Mouse (Mus musculus) naive thymus-derived CD4-positive, alpha-beta T cell, adult 2 months (primary cell): Measurements from ENCODE around the gene Rbm19.
A peak's percentile ranks its signal among the peaks of the same experiment; 100 is the strongest.

Source experiments
- DNase-seq: peaks from one replicate; pipeline ENCODE4 v3.0.0-alpha.2; 2011; ENCODE audit warnings: low read depth

Gene Rbm19

DNA sequence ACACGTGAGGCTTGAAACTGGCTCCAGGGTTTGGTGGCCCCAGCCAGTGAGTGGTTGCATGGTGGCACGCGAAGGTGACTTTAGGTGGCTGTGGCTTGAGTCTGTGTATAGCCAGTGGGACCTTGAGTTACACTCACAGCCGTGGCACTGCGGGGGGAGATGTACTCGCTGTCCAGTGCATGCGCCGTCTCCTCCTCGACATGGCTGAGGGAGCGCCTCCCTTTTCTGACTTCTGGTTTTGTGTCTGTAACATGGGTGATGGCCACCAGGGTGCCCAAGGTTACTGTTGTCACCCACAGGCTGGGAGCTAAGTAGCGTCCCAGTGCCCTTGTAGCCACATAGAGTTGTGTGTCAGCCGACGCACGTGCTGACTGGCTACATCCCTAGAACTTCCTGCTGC is 19.1 kb downstream of the Rbm19 start:
- DNase-seq, result no peak

- no peak for DNase-seq
Measured at GRCm38 (mm10) chr5:120135823-120136222, 19.6 kb downstream of the Rbm19 start.

DNA sequence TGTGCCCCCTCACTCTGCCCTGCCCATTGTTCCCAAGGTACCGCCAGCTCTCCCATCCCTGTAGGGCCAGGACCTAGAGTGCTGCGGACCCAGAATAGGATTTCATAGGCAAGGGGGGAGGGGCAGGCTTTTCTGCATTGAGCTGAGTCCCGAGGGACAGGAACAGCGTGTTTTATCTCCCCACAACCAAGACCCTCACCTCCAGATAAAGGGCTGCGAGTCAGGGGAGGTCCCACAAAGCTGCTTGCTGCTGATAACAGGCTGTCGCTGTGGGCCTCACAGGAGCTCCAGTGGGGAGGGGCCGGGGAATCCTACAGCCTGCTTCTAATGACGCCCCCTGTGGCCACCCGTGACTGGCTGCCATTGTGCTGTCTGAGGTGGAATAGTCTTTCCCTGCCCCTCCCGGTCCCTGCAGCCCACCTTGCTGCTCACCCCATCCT is 20.0 kb downstream of the Rbm19 start:
- DNase-seq, result no peak

DNA sequence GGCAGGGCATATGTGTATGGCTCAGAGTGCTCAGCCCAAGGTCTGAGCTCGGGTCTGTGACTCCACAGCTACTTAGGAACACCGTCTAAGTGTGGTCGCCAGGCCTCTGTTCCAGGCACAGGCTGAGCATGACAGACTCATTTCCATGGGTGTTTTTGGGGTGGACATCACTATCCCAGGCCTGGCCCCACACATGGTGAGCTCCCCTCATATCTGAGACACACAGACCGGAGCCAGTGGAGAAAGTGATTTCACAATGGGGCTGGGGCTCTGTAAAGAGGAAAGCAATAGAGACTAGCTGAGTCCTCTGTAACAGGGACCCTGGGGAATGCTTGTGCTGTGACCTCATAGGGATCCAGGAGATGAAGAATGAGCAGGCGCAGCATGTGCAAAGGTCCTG is 20.8 kb downstream of the Rbm19 start:
- no peak for DNase-seq

DNA sequence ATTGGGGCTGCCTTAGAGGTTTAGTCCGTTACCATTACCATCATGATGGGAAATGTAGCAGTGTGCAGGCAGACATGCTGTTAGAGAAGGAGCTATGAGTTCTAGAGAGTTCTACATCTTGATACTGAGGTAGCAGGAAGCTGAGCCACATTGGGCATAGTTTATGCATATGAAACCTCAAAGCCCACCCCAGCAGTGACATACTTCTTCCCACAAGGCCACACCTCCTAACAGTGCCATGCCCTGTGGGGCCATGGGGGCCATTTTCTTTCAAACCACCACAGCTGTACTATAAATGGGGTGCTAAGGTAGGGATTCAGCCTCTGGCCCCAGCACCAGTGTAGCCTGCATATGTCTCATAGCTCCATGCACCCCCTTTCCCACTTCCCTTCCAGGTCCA is 21.6 kb downstream of the Rbm19 start:
- DNase-seq, result no peak

DNA sequence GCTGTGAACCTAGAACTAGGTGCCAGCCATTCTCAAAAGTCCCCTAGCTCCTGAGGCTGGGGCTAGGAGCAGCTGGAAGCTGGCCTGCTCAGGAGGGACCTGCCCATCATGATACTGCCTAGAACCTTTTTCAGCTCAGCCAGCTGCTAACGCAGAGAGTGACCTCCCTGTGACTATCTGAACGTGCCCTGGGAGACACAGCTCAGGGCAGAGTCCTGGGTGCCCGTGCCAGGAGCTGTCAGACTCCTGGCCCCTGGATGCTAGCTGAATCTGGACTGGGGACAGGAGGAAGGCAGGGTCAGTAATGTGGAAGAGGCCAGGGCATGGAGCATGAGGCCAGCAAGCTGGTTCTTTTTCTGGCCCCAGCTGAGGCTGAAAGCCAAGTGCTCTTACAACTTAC is 22.1 kb downstream of the Rbm19 start:
- no peak for DNase-seq

GRCm38 (mm10) chr5:120139224-120139623 is 23.0 kb downstream of the Rbm19 start:
- DNase-seq, result no peak

DNA sequence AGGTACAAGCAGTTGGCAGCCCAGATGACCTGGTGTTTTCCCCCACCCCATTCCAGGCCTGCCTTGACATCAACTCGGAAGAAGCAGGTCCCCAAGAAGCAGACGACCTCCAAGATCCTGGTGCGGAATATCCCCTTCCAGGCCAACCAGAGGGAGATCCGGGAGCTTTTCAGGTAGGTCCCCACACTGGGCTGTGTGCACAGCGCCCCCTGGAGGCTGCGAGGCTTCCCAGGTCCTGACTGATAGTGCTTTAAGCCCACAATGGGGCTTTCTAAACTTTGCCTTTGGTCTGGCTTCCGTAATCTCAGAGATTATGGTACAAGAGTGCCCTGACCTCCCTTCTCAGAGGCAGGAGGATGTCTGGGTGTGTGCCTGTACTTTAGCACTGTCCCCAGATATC is 27.7 kb downstream of the Rbm19 start:
- peak; percentile 32 for DNase-seq

DNA sequence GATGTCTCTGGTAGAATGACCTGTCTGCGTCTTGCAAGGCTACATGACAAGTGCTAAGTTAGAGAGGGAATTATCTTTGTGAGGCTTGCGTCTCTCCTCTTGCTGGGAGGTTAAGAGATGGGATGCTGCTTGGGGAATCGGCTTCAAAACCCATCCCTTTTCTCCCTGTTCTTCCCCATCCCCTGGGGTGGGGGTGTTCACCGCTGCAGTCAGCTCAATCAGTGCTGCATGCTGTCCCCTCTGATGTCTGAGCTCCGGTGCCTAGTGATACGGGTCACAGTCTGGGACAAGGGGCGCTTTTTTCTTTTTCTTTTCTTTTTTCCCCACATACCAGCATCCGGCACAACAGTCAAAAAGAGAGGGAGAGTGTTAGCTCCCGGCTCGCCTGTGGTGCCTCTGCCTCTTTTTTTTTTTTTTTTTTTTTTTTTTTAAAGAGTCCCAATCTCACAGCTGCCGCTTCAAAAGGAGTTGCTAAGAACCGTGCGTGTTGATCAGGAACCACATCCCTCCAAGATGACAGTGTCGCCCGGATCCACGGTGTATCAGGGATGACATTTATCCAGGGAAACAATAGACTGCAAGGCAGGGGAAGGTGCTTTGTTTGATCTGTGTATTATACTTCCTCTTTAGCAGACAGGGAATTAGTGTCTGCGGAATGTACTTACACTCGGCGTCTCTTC is 29.2 kb downstream of the Rbm19 start:
- DNase-seq, result no peak

GRCm38 (mm10) chr5:120146051-120146385 is 29.8 kb downstream of the Rbm19 start:
- no peak for DNase-seq

DNA sequence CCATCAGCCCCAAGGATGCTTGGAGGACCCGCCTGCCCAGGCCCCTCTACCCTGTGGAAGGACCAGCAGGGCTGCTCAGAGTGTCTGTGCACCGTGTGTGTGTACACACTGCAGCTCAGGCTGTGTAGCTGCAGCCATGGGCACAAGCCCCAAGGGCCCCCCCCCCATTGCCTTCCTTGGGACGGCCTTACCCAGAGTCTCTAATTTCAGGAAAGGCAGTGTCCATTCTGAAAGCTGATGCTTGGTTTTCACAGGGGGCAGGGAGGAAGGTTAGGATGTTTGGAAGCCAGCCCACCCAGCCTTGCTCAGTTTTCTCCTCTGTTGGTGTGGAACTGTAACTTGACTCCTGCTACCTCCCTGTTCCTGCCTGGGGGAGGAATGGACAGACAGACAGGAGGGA is 30.6 kb downstream of the Rbm19 start:
- no peak for DNase-seq

- DNase-seq, result no peak
Measured at GRCm38 (mm10) chr5:120148246-120148645, 32.0 kb downstream of the Rbm19 start.

DNA sequence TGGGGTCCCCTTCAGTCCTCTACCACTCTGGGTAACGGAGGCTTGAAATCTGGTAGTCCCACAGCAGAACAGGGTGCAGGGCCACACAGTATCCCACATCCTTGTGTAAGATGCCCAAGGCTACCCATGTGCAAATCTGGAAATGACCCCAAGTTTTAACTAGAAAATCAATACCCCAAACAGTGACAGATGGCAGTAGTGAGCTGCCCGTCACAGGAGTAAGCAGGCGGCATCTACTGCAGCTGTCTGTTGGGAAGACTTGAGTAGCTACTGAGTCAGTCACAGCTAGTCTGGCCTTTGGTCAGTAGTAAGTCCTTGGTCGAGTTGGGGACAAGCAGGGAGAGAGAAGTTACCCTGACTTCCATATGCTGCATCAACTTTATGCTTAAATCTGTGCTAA is 34.9 kb downstream of the Rbm19 start:
- no peak for DNase-seq

- no peak for DNase-seq
Measured at GRCm38 (mm10) chr5:120153140-120153539, 36.9 kb downstream of the Rbm19 start.

DNA sequence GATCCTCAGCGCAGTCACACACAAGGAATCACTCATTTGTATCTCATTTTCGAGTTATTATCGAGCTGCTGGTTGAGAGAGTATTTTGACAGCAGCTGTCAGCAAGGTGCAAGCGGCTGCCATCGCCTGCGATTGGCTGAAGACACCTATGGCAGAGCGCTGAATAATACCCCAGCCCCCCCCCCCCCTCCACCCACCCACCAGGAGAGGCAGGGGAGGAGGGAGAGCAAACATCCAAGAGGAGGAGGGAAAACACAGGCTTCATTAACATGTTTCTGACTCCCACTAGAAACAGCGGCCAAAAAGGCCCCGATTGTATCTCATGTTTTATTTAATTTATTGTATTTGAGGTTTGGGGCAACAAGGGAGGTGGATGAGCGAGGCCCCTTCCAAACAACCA is 39.4 kb downstream of the Rbm19 start:
- no peak for DNase-seq

DNA sequence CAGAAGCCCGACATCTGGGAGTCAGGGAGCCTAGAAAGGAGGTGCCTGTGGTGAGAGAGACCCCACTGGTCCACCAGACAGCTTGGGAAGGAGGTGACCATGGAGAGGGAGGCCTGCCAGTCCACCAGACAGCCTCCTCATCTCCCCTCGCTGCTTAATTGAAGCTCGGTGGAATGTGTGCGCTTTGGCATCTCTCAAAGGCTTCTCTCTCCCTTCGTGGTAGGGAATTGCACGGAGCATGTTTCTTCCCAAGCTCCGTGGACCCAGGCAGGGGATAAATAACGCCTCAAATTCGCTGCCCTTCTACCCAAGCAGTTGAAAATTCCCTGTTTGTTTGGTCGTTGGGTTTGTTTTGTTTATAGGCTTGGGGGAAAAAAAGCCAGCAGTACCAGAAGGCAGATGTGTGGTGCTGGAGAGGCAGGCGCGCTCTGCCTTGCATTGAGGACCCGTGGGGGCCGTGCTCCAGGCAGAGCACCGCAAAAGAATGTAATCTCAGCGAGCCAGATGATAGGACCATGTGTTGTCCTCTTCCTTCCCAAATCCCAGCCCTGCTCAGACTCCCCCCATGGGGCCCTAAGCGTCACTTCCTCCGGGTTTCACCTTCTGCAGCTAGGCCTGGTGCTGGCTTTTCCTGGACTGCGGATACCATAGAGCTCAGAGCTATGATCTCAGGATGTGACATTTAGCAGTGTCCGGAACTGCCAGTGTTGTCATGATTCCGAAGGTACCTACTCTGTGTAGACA is 40.1 kb downstream of the Rbm19 start:
- DNase-seq, result no peak

DNA sequence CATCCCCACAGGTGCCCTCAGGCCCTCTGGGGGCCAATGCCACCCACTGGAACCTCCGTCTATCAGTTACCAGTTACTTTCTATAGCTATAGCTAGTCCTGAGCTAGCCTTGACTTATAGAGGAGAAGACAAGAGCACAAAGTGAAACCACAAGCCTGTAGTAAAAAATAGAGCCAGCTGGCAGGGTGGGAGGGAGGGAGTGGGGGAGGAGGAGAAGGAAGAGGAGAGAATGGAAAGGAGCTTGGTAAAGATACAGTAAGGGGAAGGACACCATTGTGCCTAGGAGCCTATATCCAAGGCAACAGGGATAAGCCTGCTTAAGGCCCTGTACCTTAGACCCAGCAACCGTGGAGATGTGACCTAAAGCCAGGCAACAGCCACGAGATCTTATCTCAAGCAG is 40.9 kb downstream of the Rbm19 start:
- no peak for DNase-seq

GRCm38 (mm10) chr5:120158476-120158875 is 42.2 kb downstream of the Rbm19 start:
- no peak for DNase-seq

- DNase-seq, result no peak
Measured at GRCm38 (mm10) chr5:120160923-120161658, 44.8 kb downstream of the Rbm19 start.

DNA sequence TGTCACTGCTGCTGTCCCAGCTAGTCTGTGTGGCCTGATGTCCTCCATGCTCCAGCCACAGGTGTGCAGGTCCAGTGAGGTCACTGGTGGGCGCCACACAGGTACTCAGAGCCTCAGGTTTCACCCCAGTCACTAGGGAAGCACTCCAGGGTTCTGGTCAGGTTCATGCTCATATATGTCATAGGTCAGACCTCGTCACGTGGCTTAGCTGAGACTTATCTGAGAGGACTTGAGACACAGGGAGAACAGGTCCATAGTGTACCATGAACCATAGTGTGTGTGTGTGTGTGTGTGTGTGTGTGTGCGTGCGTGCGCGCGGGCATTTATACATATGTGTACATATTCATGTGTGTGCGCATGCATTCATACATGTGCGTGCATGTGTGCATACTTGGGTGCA is 46.4 kb downstream of the Rbm19 start:
- no peak for DNase-seq

DNA sequence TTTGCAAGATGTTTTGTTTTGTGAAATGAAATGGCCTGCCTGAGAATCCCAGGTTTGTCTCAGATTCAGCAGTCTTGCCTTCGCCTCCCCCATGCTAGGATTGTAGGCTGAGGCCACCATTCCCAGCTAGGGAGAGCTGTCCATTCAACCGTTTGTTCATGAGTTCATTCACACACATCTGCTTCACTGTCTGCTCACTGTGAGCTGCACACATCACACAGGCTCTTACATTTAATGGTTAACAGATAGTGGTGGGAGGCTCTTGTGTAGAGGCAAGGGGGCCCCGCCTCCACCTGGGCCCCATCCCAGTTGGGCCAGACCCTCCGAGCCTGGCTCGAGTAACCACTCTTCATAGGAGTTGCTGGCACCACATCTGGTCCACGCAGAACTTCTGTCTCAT is 47.2 kb downstream of the Rbm19 start:
- no peak for DNase-seq

GRCm38 (mm10) chr5:120164450-120164849 is 48.2 kb downstream of the Rbm19 start:
- no peak for DNase-seq
